Mouse (Mus musculus) c-Kit-positive CD71-negative TER-119-negative erythroid progenitor cells, embryonic 14.5 days (primary cell): ENCODE data around the gene Arid3c.
"Not testable (repeated sequence)": the region's sequence is repeated elsewhere in the genome, so short reads cannot be mapped to it uniquely, and the experiment has no call there.

Experiments used
- DNase-seq: peaks from one replicate; pipeline ENCODE4 v3.0.0-alpha.2; 2013; ENCODE audit warnings: low read depth

Gene Arid3c

DNA sequence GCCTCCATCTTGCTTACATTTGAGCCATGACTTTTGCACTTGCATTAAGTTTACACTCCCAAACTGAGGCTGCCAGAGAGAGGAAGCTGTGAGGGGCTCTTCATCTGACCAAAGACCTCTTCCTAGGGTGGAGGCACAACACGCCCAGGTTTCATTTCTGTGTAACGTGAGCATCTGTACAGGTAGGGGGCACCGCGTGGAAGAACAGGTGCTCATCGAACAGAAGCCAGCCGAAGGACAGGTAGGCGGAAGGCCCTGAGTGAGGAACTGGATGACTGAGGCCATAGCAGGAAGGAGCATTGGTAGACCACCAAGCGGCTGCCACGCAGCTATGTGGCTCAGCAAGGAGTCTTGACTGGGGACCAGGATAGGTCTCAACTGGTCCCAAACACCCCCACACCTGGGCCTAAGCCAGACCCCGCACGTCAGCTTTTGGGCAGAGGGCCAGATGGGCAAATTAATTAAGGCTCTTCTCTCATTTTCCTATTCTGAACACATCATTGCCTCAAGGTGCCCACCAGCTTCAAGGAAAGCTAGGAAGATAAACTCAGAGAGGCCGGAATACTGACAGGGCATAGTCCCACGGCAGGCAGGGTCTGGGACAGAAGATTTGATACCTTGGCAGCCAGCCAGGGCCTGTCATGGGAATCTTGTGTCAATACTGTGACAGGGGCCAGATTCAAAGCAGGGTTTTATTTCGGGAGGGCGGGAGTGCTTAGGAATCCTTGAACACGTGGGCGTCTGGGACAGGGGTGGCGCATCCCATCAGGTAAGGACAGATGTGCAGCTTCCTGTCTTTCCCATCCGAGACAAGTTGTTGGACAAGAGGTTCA is 24.8 kb downstream of the Arid3c start:
- no peak for DNase-seq

DNA sequence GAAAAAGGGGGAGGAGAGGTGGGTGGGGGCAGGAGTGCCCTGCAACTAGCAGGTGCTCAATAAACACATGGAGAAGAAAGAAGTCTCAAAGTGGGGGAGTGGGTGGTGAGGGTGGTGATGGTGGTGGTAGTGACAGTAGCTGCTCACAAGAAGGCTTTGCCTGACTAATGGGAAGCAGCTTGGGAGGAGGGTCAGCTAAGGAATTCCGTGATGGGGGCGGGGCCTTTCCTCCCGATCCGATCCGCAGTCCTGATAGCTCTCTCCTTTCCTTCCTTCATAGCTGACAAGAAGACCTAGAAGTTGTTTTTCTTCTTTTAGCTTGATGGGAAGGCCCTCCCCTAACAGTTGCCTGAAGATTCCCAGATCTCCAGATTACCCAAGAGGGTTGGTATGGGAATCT is 26.3 kb downstream of the Arid3c start:
- DNase-seq: no peak

DNA sequence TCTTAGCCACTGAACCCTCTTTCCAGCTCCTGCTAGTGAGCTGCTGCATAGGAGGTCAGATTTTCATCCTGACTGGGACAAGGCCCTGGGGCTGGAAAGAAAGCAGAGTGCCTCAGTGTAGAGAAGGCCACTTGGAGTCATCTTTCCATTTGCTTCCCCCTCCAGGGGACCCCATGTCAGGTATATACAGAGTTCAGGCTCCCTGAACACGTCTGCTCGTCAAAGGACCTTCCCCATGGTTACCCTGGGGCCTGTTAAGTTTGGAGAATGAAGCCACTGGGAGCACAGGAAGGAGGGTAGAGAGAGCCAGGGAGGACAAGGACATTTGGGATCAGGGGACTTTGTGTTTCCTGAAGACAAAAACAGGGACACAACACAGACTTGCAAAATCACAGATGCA is 28.7 kb downstream of the Arid3c start:
- DNase-seq: not testable (repeated sequence)

DNA sequence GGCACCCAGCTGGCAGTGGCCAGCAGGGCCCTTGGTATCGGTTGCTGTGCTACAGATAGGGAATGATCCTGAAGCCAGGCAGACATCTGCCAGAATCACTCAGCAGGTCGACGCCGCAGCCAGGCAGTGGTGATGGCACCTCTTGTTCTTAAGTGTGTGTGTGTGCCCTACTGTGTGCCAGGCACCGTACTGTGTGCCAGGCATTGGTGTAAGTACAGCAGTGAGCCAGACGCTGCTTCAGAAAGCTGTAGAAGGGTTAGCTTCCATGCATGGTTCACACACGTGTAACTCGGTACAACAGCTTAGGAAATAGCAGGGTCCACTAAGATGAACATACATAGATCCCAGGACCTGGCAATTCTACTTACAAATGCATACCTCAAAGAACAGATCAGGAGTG is 30.7 kb downstream of the Arid3c start:
- DNase-seq: not testable (repeated sequence)

DNA sequence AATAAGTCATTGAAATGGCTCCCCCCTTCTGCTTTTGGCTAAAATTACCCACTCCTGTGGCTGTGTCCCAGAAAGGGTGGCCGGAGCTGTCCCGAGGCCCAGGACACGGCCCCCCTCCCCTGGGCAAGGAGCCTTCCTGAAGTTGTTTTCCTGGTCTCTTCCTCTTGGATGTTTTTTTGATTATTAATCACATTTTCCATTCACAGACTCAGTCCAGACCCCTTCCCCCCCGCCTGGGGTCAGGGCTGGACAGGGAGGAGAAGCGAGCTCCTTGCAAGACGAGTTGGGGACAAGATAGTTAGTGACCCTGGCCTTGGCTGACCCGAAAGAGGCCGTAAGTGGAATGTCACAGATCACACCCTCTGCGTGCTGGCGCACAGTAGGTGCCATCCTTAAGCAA is 31.2 kb downstream of the Arid3c start, which contains the start of gene Il11ra1:
Gene Il11ra1, plus strand, starts transcription at position 207 of the 400 bp plus-strand sequence.
- DNase-seq: not testable (repeated sequence)

DNA sequence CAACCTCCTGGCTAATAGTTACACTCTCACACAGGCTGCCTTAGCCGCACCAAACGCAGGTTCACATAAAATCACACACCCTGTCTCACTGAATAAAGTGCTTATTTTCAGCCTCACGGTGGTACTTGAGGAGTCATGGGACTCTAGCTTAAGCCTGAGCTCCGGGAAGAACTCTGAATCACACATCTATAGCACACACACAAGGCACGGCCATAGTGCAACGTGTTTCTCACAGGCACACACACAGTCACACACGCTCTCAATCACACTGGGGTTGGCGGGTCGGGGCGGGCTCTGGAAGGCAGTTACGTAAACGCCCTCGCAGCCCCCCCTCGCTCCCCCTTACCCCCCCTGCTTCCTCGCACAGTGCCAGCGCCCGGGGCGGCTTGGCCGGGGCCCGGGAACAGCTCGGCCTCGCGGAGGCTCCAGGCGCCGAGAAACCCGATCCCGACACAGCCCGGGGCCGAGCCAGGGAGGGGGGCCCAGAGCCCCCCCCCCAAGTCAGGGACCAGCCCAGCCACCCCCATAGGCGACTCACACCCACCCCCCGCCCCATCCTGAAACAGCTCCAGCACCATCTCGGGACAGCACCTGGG is 32.4 kb downstream of the Arid3c start:
- DNase-seq: not testable (repeated sequence)

DNA sequence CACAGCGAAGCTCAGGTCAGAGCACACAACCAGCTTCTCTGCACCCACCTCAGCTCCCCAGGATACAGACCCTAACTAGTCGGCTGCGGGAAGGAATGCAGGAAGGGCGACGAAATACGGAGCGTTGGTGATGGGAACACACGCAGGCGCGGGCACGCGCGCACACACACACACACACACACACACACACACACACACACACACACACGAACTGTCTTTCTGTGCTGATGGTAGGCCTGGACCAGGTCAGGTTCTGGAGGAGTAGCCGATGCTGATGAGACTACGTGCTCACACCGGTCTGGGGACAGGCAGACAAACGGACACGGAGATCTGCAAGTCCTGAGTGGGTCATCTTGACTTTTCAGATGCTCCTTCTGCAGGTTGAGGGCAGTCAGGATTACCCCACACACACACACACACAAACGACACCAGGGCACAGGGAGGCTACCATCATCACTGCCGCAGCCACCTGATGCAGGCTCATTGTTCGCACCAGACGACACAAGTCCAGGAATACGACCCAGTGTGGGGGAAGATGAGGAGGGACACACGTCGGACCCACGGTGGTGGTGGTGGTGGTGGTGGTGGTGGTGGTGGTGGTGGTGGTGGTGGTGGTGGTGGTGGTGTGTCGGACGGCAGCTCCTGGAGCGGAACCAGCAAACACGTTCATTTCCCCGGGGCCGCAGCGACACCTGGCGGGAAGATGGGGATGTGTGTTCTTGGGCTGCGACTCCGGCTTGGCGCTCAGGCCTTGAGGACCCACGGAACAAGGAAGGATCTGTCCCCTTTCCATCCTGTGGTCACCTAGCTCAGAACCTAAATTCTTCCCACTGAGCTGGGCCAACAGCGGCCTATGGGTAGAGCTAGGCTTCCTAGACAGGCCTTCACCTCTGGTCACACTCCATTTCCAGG is 33.8 kb downstream of the Arid3c start, which contains the start of gene Cntfr:
Gene Cntfr, minus strand, starts transcription at position 160 of the 912 bp plus-strand sequence.
- peak; percentile 50 for DNase-seq

DNA sequence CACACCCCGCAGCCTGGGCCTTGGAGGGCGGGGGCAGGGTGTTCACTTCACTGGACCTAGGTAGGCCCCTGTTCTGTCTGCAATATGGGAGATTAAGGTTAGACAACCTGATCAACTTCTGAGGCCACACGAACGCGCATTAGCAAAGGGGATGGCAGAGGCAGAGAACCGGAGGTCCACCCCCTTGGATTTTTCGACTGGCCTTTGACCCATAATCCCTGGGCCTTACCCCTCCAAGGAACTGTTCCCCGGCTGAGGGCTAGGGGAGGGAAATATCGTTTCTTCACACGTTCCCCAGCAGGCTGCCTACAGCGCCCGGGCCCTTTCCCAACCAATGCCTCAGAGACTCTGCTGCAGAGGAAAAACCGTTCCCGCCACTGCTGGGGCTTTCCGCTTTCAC is 34.5 kb downstream of the Arid3c start:
- DNase-seq: not testable (repeated sequence)

DNA sequence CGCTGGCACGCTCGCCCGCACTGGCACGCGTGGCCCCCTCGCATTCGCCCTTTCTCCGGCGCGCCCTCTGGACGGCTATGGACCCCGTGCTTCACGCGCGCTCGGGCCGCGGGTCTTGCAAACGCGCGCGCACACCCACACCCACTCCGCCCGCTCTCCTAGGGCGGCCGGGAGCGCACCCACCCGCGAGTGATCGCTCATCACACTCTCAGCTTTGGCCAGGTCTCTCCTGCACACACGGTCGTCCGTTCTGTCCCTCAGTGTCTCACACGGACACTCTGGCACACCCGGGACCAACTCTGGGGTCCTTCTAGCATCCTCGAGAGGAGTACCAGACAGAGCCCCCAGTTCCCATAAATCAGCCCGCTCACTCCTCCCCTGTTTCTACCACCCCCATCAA is 35.1 kb downstream of the Arid3c start:
- DNase-seq: not testable (repeated sequence)

DNA sequence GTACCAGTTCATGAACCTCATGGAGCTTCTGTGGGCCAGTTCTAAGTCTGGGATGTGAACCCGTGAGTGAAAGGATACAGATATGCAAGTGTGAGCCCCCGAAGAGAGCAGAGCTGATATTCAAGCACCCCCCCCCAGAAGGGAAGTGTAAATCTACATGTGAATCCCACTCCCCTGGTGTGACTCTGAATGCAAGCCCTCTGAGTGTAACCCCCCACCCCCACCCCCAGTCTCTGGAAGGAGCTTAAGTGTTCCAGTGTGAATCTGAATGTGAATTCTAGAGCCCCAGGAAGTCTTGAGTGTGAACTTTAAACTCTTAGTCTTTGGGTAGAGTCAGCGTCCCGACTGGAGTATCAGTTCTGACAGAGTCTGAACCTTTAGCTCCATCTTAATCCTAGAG is 37.4 kb downstream of the Arid3c start:
- DNase-seq: not testable (repeated sequence)

DNA sequence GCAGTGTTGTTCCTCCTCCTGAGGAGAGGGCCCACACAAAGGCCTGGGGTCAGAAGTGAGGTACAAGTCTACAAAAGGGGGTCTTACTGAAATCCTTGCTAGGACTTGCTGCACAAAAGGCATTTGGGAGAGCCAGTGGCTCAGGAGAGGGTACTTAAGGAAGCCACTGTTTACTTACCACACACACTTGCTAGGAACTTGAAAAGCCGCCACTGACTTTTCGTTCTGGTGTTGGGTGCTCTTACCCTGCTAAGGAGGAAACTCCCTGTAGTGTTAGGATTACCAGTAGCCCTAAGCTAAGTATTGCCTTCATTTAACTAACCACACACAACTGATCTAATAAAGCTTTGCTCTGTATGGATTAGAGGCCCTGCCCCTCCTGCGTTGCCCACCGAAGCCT is 40.9 kb downstream of the Arid3c start:
- DNase-seq: not testable (repeated sequence)

DNA sequence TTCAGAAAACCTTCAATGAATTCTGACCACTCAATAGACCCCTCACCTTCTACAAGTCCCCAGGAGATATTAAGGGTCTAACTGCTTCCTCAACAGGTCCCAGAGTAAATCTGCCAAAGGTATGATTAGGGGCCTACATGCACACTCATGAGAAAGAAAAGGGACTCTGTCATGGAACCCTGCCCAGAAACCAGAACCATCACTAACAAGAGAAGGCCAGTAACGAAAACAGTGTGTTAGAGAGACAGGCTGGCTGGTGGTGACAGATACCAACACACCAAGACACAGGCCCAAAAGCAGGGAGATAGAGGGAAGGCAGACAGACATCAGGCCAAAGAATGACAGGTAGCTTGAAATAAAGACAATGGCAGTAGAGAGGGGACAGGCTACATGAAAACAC is 42.4 kb downstream of the Arid3c start:
- DNase-seq: not testable (repeated sequence)

DNA sequence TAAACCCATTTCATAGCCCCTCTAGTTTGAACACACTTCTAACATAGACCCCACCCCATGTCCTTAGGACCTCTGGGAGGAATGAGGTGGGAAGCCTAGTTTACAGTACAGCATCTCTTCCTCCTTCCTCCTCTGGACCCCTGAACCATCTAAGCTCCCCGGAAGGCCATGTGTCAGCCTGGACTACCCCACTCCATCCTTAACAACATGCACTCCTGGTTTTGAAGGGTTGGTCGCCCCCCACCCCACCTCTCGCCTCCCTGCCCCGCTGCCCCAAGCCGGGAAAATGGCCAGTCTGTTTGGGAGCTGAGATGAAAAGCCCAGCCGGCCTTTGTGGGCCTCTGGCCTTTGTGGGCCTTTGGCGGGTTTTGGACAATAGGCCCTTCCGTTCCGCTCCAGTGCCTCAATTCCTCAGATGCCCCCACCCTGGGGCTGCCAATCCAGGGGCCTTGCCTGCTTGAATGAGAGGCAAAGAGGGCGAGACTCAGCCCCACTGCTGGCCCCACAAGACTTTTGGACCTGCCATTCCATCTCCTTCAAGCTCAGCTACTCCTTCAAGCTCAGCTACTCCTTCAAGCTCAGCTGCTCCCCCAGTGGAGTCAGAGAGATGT is 45.0 kb downstream of the Arid3c start:
- not testable (repeated sequence) for DNase-seq

DNA sequence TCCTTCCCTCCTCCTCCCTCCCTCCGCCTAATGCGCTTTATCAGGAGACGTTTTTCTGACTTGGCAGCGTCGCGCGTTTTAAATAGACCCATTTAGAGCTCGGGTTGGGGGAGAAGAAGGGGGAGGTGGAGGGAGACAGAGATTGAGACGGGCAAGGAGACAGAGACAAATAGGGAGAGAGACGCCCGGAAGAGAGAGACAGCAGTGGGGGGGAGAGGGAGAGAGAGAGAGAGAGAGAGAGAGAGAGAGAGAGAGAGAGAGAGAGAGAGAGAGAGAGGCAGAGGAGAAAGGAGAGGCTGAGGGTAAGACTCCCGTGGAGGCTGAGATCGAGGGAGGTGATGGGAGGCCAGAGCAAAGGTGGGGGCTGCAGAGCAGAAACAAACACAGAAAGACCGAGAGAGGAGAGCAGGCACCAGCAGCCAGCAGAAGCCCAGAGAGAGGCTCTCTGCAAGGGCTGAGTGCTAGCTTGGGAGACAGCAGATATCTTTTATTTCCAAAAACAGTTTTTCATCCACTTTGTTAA is 46.0 kb downstream of the Arid3c start:
- not testable (repeated sequence) for DNase-seq

DNA sequence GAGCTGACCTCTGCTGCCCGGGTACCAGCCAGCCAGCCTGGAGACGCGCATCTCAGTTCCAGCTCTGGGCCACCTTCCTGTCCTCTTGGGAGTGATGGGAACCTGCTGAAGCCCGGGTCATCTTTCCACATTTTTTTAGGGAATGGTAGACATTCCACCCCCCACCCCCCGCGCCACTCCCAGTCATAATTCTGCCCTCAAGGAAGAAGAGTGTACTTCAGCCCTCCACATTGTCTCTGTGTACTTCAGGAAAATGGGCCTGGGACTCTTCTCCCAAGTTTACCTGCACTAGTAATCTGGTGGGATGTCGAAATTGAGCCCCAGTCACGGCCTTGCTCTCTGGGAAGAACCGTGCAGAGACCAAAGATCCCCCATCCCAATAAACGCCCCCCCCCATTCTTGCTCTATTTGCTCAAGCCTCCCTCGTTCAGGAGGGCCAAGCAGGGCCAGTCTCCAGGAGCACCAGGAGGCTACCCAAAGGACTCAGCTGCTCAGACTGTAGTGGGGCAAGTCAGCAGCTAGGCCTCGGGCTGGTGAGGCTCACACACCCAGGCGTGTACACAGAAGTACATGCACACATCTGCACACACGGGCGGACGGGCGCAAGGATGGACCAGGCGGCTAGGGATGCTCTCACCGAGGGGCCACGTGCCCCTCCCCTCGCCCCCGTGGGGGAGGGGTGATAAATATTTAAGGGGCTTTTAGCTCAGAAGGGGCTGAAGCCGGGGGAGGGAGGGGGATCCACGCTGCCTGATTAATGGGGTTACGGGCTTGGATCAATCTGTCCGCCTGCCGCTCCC is 46.6 kb downstream of the Arid3c start:
- not testable (repeated sequence) for DNase-seq

DNA sequence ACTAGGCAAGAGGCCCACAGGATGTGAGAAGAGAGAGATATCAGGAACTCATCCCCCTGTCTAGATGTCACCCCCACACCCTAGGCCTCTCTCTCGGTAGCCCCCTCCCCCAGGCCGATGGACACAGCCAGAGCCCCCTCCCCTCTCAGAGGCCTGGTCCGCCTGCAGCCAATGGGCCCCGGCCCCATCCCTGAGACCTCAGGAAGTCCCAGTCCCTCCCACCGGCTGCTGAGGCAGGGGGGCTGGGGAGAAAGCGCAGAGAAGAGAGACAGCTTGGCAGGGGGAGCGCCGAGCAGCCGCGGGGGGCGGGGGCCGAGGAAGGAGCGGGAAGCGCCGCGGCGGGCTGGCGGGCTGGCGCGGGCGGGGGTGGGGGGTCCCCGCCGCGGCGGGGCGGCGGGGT is 47.6 kb downstream of the Arid3c start:
- DNase-seq: not testable (repeated sequence)

DNA sequence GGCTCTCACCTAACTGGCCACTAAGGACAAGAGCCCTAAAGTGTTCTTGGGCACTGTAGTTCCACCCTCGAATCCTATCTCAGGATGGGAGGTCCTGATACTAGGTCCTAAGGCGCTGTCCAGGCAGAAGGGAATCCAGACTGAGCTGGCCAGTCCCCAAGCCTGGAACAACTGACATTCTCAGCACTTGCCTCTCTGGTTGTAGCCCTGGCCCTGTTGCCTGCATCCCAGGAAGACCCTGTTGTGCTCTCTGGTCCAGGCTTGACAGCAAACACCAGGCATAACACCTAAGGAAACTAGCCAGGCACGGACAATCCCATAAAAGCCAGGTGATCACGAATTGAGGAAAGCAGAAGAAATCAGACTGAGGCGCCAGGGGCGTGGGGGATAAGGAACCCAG is 48.2 kb downstream of the Arid3c start:
- no peak for DNase-seq

DNA sequence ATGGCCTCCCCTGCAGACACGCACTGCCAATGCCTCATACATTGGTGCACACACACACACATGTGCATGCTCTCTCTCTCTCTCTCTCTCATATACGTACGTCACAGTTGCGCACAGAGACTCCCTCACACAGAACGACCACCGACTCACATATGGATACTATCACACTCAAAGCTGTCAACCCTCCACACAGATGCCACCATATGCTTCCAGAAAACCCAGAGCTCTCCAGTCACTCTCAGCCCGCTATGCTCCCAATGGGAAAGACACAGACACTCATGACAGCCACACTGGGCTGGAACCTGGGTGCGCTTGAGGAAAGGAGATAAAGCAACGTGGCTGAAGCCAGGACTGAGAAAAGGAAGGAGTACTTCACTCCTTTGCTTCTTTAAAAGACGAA is 49.0 kb downstream of the Arid3c start:
- DNase-seq: no peak

DNA sequence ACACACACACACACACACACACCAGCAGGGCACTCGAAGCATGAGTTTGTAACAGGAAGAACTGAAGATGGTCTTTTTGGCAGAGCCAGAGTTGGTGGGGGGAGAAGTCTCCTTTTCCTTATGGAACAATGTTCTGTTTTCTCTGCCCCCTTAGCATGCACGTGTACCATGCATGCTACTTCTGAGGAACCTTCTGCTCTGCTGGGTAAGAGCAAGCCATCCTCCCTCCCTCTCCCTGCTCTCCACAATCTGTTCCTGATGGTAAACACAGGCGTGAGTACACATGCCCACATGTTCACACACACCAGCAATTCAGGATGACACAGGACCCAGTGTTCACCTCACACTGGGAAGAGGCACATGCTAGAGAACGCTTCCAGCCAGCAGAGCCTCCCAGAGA is 49.8 kb downstream of the Arid3c start:
- no peak for DNase-seq

DNA sequence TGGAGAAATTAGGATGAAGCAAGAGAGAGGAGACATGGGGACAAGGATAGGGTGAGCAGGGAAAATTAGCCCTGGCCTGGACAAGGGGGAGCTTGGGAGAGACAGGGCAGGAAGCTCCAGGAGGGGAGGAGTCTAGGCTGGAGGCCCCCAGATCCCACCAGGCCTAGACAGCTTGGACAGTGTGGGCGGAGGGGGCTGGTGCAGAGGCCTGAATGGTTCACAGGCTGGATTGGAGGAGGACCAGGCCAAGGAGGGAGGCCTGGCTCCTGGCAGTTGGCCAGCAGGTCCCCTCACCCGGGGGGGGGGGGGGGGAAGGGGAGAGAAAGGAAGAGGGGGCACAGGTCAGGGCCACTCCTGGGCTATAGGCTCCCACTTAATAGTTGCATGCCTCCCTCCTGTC is 51.7 kb downstream of the Arid3c start:
- DNase-seq: no peak

DNA sequence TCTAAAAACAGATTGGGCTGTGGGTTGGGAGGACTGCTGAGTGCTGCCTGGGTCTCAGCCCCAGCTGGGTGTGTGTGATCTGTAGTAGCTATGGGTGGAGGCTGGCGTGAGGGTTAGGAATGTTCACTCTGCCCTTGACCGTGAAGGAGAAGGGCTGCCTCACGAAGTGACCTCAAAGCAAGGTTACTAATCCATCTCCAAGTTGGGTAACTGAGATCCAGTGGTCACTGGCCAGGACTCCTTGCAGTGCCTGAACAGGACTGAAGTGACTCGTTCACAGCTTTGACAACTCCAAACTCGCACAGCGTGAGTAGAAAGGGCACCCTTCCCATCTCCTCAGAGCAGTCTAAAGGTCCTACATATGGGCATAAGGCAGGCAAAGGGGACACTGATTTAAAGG is 52.1 kb downstream of the Arid3c start:
- no peak for DNase-seq
